Mouse (Mus musculus): ENCODE data around the gene Hbb-bh2. TPM values are rescaled to one million over a fixed set of nuclear protein-coding genes. Genes with fewer than 3 reads are reported as not detected.
"Not testable (repeated sequence)": the region's sequence is repeated elsewhere in the genome, so short reads cannot be mapped to it uniquely, and the experiment has no call there.

The Hbb-bh2 gene
- total RNA-seq, 2 experiments from 2014 or later = not detected

DNA sequence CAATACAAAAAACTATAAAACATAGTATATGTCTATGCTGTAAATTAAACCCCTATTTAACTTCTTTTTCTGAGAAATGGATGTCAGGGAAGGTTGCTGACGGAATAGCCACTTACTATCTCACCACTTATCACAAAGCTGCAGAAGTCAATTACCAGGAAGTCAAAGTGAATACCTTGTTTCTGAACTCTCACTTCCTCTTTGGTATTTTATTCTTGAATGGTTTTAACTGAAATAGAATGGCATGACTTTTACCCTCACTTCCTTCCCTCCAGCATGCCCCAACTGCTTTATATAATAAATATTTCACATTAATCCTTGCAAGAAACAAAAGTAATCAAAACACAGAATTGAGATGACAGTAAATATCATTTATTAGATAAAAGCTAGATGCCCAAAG lies 28.1 kb downstream of the Hbb-bh2 start:
- no peak for DNase-seq (ENCODE audit: low spot score)

DNA sequence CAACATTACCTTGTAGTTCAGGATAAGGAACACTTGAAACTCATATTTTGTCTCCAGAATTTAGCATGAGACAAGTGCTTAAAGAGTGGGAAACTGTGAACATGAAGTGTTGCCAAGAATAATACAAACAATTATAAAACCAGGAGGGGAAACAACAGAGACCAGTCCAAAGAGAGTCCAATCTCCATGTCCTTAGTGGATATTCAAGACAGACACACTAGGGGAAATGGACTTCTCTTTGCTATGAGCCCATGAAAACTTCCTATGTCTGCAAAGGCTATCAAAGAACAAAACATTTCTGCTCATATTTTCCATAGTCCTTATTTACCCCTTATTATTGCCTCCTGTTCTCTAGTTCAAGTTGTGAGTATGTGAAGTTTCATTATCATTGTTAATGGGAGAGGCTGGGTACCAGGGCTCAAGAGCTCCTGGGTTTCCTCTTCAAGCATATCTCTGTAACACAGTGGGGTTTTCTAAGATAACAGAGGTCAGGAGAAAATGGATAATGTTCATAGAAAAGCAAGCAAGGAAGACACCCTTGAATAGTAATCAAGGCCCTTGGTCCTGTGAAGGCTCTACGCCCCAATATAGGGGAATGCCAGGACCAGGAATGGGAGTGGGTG lies 29.0 kb downstream of the Hbb-bh2 start:
- DNase-seq (ENCODE audit: low spot score) = no peak

- no peak for DNase-seq (ENCODE audit: low spot score)
Observed at GRCm38 (mm10) chr7:103810746-103811145, 29.6 kb downstream of the Hbb-bh2 start.

GRCm38 (mm10) chr7:103810296-103810695 lies 30.0 kb downstream of the Hbb-bh2 start:
- DNase-seq (ENCODE audit: low spot score) = no peak

DNA sequence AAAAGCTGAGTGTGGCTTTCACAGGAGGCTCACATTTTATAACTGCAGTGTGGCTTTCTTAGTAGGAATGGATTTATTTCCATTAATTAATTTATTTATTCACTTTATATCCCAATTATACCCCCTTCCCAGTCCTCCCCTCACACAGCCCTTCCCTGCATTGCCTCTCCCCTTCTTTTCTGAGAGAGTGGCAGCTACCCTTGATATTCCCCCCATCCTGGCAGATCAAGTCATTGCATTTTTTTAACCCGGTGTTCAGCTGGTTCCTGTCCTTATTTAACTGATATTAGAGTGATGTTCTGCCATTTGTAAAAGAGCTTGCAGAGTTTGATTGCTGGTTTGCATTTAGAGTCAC lies 30.5 kb downstream of the Hbb-bh2 start:
- DNase-seq (ENCODE audit: low spot score) = no peak

- DNase-seq (ENCODE audit: low spot score) = no peak
Observed at GRCm38 (mm10) chr7:103808971-103809800, 31.1 kb downstream of the Hbb-bh2 start.

- DNase-seq (ENCODE audit: low spot score) = not testable (repeated sequence)
Observed at GRCm38 (mm10) chr7:103808120-103808519, 32.2 kb downstream of the Hbb-bh2 start.

- peak; percentile 1 for DNase-seq (ENCODE audit: low spot score)
Observed at GRCm38 (mm10) chr7:103806856-103807255, 33.5 kb downstream of the Hbb-bh2 start.

GRCm38 (mm10) chr7:103792669-103793388 lies 47.5 kb downstream of the Hbb-bh2 start:
- DNase-seq (ENCODE audit: low spot score) = no peak

GRCm38 (mm10) chr7:103791721-103792120 lies 48.6 kb downstream of the Hbb-bh2 start, which contains the start of gene Olfr67:
Gene Olfr67 (minus strand): TSS chr7:103791821.
- DNase-seq (ENCODE audit: low spot score) = no peak

Other genes with a start within 250 kb of the Hbb-bh2 start
- not detected for gene Olfr619, start 239.9 kb downstream of the Hbb-bh2 start, total RNA-seq (2021)
- gene Olfr620, start 228.0 kb downstream of the Hbb-bh2 start, total RNA-seq (2021) = not detected
- gene Olfr622, start 197.8 kb downstream of the Hbb-bh2 start, total RNA-seq (2021) = not detected
- not detected for gene Olfr623, start 176.8 kb downstream of the Hbb-bh2 start, total RNA-seq (2021)
- not detected for gene Olfr624, start 169.3 kb downstream of the Hbb-bh2 start, total RNA-seq (2021)
- not detected for gene Olfr625-ps1, start 157.8 kb downstream of the Hbb-bh2 start, total RNA-seq (2021)
- not detected for gene Olfr243, start 125.8 kb downstream of the Hbb-bh2 start, total RNA-seq (2021)
- not detected for gene Olfr628, start 110.1 kb downstream of the Hbb-bh2 start, total RNA-seq (2021)
- not detected for gene Olfr629, start 95.6 kb downstream of the Hbb-bh2 start, total RNA-seq (2021)
- not detected for gene Olfr630, start 83.2 kb downstream of the Hbb-bh2 start, total RNA-seq (2021)
- not detected for gene Olfr69, start 68.9 kb downstream of the Hbb-bh2 start, total RNA-seq (2021)
- not detected for gene Olfr68, start 60.8 kb downstream of the Hbb-bh2 start, total RNA-seq (2021)
- gene Olfr67, start 48.7 kb downstream of the Hbb-bh2 start, total RNA-seq (2021) = not detected
- 10 to 100 TPM; 28.0 to 32.7 TPM for gene Hbb-bt, start 26.5 kb downstream of the Hbb-bh2 start, total RNA-seq (2021)
- 100 to 1,000 TPM; 317 to 407 TPM for gene Hbb-bs, start 12.4 kb downstream of the Hbb-bh2 start, total RNA-seq (2021)
- gene Hbb-bh1, start 2.6 kb upstream of the Hbb-bh2 start, total RNA-seq (2021) = not detected
- not detected for gene Hbb-y, start 12.7 kb upstream of the Hbb-bh2 start, total RNA-seq (2021)
- not detected for gene Olfr66, start 45.7 kb upstream of the Hbb-bh2 start, total RNA-seq (2021)
- gene Olfr64, start 54.0 kb upstream of the Hbb-bh2 start, total RNA-seq (2021) = not detected
- not detected for gene Olfr65, start 63.0 kb upstream of the Hbb-bh2 start, total RNA-seq (2021)
- not detected for gene Olfr631, start 88.3 kb upstream of the Hbb-bh2 start, total RNA-seq (2021)
- not detected for gene Olfr632, start 93.8 kb upstream of the Hbb-bh2 start, total RNA-seq (2021)
- gene Olfr633, start 103.9 kb upstream of the Hbb-bh2 start, total RNA-seq (2021) = not detected
- gene Olfr635, start 130.6 kb upstream of the Hbb-bh2 start, total RNA-seq (2021) = not detected
- gene Olfr638, start 158.2 kb upstream of the Hbb-bh2 start, total RNA-seq (2021) = not detected
- under 1 TPM in 1 of 2 experiments, not detected in 1; 0.05 TPM for gene Olfr639, start 176.8 kb upstream of the Hbb-bh2 start, total RNA-seq (2021)
- gene Olfr640, start 185.1 kb upstream of the Hbb-bh2 start, total RNA-seq (2021) = not detected
- gene Olfr641, start 194.9 kb upstream of the Hbb-bh2 start, total RNA-seq (2021) = not detected
- gene Olfr642, start 212.1 kb upstream of the Hbb-bh2 start, total RNA-seq (2021) = not detected
- gene 4930516K23Rik, start 220.9 kb upstream of the Hbb-bh2 start, total RNA-seq (2021) = not detected
- not detected for gene Olfr644, start 231.3 kb upstream of the Hbb-bh2 start, total RNA-seq (2021)
- gene Olfr645, start 244.9 kb upstream of the Hbb-bh2 start, total RNA-seq (2021) = not detected